Mouse (Mus musculus) right cerebral cortex, postnatal 25 days (tissue): ENCODE measurements around the gene Cd207.

Experiments used
- DNase-seq: peaks from one replicate; pipeline ENCODE4 v3.0.0; 2022

Gene Cd207

DNA sequence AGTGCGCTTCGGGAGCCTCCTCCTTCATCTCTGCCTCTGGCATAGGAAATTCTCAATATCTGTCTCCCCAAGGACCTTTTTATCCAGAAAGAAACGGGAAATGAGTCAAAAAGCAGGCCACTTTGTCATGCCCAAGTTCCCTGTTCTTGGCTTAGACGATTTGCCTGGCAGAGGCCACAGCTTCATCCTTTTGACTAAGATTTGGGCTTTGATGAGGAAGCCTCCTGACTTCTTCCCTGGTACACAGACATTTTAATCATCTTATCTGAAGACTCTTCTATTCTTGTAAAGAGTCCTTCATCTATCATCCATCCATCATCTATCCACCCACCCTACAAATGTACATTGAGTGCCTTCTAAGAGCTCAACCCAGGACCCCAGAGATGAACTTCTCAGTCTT lies at the start of gene Cd207:
Gene Cd207 (minus strand): TSS at position 101 of the 400 bp plus-strand sequence.
- DNase-seq = no peak

DNA sequence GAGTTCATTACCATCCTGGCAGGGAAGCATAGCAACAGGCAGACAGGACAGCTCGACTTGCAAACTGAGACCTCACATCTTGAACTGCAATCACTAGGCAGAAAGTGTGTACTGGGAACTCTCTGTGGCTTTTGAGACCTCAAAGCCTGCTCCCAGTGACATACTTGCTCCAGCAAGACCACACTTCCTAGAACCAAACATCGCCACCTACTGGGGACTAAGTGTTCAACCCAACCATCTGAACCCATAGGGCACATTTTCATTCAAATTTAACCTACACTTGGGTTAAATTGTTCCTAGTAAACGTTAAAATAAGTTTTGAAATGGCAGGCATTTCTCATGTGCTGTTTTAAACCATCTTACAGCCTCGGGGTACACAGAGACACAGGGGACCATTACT lies 49.5 kb upstream of the Cd207 start:
- no peak for DNase-seq

DNA sequence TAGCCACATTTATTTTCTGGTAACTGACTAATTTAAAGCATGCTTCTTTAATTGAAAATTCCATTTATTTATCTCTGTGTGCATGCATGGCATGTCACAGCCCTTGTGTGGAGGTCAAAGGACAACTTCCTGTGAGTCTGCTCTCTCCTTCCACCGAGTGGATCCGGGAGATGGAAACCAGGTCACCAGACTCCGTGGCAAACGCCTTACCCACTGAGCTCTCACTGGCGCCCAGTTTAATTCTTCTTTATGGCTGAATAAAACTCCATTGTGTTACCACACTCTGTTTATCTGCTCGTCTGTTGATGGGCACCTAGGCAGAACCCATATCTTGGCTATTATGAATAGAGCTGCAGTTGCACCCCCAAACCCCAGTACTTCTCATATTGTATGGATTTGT lies 44.9 kb upstream of the Cd207 start:
- no peak for DNase-seq

DNA sequence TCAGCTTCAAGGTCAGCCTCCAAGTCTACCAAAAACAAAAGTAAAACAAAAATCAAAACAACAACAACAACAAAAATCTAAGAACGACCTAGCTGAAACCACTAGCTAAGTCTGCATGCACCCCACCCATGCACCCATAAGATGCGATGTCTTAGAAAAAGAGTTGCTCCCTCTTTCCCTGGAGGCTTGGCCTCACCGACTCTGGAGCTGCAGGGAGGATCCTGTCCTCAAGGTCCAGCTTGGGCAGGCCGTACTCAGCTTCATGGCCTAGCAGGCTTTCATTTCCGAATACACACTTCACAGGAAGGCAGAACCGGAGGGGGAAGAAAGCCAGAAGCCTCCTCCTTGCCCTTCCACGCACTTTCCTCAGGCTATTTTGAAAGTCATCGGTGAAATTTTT lies 39.4 kb upstream of the Cd207 start:
- DNase-seq = no peak

- no peak for DNase-seq
These were observed 38.0 kb upstream of the Cd207 start for GRCm38 (mm10) chr6:83715461-83716196.

- no peak for DNase-seq
These were observed 36.8 kb upstream of the Cd207 start for GRCm38 (mm10) chr6:83714221-83715123.

GRCm38 (mm10) chr6:83713271-83714136 lies 35.8 kb upstream of the Cd207 start:
- no peak for DNase-seq

DNA sequence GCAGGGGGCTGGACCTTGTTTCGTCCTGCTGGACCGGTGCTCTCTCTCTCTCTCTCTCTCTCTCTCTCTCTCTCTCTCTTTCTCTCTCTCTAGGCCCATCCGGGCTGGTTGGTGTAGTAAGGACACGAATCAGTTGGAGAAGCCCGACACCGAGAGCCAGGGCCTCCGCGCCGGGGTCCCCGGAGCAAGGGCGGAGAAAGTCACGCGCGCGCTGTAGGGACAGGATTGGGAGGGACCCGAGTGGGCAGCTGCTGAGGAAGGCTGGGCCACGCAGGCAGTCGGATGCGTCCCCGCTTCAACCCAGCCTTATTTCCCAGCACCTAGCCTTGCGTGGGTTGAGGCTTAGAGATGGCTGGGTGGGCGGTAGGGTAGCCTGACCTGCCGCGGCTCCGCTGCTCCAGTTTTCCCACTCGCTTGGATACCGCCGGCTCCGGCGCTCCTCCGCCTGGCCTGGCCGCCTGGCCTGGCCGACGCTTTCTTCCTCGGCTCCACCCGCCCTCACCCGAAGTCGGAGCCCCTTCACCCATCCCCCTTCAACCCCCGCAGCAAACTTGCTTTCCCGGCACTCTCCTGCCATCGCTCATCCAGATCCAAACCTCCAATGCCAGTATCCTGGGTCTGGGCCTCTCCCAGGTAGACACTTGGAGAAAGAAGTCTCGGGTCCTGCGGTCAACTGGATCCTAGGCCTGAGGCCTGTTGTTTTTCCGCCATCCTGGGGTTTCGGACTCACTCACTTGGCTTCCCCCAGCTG lies 34.2 kb upstream of the Cd207 start:
- no peak for DNase-seq

- no peak for DNase-seq
These were observed 33.5 kb upstream of the Cd207 start, which contains the start of gene Vax2 for GRCm38 (mm10) chr6:83711067-83711675. Gene Vax2 (plus strand): TSS chr6:83711264.

DNA sequence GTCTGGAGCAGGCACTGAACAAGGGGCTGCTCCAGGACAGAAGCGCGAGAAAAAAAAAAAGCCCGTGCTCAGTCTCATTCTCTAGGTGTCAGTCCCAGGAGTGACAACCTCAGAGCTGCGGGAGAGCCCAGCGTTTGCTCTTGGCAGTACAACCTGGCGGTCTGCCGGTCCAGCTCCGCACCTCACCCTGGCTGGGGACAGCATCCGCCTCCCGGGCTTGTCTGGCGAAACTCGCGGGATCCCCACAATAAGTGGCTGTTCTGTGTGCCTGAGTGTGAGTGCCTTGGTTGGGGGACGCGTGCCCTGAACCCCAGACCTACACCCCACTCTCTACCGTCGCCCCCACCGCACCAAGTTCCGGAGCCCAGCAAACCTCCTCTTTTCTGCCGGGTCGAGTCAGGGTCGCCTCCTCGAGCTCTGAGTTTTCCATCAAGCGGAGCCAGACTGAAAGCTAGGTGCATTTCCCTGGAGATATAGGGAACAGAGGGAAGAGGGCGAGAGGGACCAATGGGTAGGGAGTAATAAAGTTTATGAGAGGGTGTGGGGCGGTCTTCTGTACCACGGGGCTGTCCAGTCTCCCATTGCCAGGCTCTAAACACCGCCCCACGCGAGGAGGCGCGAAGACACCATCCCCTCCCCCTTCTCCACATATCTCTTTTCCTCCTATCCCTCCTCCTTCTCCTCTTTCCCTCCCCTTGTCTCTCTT lies 32.9 kb upstream of the Cd207 start:
- no peak for DNase-seq

DNA sequence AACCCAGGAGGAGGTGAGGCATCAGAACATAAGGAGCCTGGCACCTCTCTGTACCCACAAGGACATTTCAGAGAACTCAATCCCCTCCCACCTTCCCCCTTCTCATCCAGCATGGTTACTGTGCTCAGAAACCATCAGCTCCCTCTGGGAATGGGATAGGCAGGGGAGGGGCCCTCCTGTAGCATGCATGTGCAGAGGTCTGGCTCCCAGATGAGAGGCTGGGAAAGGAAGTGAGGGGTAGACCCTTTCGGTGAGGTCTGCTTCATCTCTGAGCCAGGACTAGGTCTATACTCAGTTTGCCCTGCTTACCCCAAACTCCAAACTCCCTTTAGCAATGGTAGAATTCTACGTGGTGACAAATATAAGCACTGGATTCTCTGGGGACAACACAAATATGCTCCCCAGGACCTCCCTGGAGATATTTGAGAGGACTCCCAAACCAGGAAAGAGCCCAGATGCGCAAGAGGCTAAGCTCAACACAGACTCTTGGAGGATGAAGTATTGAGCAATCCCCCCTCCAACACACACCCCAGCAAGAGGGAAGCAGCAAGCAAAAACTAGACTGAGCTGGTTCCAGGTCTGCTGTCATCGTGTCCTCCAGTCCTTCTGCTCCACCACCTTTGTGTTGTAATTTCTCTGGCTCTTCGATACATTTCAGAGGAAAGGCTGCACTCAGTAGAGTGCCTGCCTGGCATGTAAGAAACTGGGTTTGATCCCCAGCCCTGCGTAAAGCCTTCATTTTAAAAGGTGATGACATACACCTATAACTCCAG lies 30.3 kb upstream of the Cd207 start:
- DNase-seq = no peak

- no peak for DNase-seq
These were observed 27.0 kb upstream of the Cd207 start for GRCm38 (mm10) chr6:83704701-83705100.

DNA sequence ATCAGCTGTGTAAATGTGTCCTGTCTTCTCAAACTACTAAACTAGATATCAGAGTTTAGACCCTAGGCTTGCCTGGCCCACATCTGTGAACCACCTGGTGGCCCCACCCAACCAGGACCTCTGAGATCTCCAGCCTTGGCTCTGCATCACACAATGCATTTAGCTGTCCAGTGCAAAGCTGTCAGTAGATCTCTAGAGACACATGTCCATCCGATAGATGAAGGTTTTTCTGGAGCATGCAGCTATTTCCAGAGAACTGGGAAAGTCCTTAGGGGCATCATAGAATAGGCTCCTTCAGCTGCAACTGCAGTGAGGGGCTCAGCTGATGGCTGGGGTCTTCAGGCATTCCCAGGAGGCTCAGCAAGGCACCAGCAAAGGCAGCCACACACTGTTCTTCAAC lies 26.6 kb upstream of the Cd207 start:
- DNase-seq = no peak

- DNase-seq = no peak
These were observed 26.0 kb upstream of the Cd207 start for GRCm38 (mm10) chr6:83703722-83704078.

DNA sequence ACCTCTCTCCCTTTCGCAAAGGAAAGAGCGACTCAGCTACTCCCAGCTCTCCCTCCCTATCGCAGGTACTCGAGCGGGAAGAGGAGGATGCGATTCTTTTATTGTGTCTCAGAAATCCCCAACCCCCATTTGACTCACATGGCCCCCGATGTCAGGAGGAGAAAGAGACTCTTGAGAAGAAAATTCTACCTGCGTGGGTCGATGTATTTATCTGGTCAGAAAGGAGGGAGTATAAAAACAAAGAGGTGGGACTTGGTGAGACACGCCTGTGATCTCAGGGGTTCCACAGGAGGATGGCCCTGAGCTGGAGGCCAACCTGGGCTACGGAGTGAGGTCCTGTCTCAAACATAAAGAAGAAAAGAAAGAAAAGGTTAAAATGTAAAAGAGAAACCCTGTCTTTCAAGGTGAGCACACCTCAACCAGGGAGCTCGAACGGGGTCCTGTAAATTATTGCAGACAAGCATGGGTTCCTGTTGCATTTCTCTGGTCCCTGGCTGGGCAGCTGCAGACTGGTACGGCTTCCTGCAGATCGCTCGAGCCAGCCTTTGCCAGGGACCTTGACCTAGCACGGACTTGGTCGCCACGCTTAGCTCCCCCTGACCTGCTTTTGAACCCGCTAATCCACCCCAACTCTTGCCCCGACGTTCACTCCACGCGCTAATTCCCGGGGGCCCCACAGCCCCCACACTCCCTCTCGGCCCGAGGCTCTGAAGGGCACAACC lies 25.5 kb upstream of the Cd207 start:
- no peak for DNase-seq

DNA sequence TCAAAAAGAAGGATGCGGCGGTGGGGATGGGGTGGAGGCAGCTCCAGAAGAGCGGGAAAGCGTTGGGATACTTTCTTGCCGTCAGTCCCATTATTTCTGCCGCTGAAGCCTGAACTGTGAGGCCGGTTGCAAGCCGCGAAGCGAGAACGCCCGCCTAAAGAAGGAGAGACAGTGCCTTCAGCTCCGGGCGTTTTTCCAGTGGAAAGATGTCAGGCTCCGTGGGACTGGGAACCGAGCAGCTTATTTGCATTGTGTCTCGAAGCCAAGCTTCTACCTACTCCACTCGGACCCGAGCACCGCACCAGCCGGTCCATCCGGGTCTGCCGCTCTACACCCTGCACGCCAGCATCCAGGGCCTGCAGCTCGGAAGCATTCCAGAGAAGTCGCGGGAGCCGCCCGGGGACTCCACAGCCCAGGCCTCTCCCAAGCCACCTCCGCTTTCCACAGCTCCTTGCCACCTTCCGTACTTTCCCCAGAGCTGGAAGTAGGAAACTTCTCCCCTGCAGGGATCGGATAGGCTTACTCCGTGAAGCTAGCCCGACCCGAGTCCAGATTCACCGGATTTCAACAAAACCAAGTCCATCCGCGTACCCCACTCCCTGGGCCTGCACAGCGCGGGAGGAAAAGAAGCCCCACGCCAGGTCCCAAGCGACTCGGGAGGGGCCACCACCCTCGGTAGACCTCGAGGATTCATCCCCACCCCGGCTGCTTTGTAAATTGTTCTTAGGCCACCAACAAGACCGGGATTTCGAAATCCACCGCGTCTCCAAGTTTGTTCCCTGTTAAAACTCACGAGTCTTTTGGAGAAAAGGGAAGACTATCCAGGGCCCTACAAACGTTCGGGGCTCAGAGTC lies 24.7 kb upstream of the Cd207 start:
- no peak for DNase-seq

- no peak for DNase-seq
These were observed 23.3 kb upstream of the Cd207 start for GRCm38 (mm10) chr6:83701001-83701400.

DNA sequence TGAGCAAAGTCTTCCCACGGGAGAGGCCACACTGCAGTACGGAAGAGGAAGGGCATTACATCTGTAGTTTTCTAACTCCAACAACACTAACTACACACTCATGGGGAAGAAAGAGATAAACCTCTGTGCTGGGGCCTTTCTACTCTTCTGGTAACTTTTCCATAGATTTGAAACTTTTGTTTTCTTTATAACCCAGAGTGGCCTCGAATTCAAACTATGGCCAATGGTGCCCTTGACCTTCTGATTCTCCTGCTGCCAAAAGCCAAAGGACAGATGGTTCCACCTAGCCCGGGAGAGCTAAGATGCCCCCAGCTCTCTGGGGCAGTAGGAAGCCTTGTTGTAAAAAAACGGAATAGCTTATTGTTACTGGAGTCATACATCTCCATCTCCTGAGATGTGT lies 22.3 kb upstream of the Cd207 start:
- no peak for DNase-seq

DNA sequence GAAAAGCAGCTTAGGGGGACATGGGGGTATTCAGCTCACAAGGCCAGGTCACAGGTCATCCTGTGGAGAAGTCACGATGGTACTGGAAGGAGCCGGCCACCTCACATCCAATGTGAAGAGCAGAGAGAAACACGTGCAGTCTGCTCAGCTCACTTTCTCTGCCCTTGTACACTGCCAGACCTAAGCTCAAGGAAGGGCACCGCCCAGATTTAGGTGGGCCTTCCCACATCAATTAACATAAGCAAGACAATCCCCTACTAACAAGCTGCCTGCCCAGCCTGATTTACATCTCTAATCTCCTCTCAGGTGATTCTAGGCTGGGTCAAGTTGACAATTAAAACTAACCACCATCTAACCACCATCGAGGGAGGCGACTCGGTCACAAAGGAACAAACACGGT lies 20.3 kb upstream of the Cd207 start:
- no peak for DNase-seq
